Mouse (Mus musculus) right cerebral cortex, postnatal 36 days (tissue): ENCODE data around the gene Dhrs3.

Experiments used
- DNase-seq, 2 experiments: peaks; one replicate each; pipeline ENCODE4 v3.0.0; 2022; ENCODE audit warnings: low spot score in 2 of 2, mixed read lengths in 1 of 2

The Dhrs3 gene

GRCm38 (mm10) chr4:144972948-144973720 lies 80.5 kb downstream of the Dhrs3 start:
- DNase-seq, result no peak

GRCm38 (mm10) chr4:144974458-144974857 lies 81.8 kb downstream of the Dhrs3 start:
- no peak for DNase-seq

- DNase-seq, result no peak
Measured at GRCm38 (mm10) chr4:144975505-144975904, 82.9 kb downstream of the Dhrs3 start.

GRCm38 (mm10) chr4:144977057-144977456 lies 84.4 kb downstream of the Dhrs3 start:
- DNase-seq, result no peak
